Mouse (Mus musculus): ENCODE results near the gene Upf3a.
"Not testable (repeated sequence)": the region's sequence is repeated elsewhere in the genome, so short reads cannot be mapped to it uniquely, and the experiment has no call there.

Gene Upf3a

DNA sequence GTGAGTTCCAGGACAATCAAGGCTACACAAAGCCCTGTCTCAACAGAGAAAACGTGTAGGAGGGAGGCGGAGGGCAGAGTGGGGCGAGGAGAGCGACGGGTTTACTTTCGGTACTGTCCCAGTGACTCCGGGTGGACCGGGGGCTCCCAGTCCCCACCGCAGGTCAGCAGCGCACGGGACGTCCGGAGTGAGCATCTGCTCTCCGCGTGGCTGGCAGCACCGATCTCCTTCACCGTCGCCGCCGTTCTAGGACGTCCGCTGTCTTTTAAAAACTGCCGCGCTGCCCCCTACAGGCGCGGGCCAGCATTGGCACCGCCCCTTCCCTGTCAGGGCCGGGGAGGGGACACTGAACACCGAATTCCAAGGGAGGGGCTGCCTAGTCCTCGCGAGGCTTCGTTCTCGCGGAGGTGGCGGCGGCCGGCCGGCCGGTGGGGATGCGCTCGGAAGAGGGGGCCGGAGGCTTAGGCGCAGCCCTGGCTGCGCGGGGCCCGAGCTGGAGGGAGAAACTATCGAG lies at the start of gene Upf3a:
Gene Upf3a (plus strand): TSS at position 366 of the 514 bp plus-strand sequence.
- DNase-seq (ENCODE audit: inconsistent ontology term): peak; percentile 98

DNA sequence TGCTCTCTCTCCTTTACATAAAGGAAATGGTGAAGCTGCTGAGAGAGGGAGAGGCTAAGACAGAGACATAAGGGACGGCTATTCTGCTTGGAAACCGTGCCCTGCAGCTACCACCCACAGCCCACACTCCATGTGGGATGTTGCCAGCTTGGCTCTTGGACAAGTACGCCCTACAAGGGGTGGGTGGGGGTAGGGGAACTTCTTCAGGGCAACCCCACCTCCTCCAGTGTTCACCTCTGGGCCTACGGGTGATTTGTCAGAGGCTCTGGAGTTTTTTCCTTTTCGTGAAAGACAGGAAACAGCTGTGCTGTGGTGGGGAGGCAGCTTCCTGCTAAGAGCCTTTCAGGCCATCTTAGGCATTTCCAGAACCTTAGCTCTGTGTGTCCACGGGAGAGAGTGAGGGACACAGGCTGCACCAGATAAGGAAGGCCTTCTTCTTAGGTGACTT lies 45.1 kb upstream of the Upf3a start:
- no peak for DNase-seq (ENCODE audit: inconsistent ontology term)

DNA sequence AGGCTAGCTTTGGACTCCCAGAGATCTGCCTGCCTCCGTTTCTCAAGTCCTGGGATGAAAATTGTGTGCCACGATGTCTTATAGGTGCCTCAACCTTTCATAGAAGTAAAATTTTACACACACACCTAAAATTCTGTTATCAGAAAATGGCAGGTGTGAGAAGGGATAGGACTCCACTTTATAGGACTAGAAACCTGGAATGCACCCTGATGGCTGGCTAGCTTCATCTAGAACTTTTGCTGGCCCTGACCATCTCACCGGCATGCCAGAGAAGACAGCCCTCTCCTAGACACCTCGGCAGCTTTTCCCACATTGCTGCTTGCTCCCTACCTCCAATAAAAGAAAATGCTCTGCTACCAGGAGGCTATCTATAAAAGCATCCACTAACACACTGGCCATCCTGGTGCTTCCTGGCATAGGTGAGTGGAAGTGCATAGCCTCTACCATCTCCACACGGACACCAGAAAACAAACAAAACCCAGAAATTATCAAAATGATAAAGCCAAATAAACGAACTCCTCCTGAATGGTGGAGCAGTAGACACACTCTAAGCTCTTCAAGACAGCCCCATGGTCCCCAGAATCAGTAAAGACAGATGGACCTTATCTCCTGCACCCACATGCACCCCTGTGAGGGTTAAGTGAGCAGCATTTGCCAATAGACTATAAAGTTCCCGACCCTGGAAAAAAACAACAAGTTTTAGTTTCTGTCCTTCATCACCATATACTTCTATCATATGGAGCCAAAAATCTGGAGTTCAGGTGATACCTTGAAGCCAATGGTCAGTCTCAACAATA lies 44.4 kb upstream of the Upf3a start:
- DNase-seq (ENCODE audit: inconsistent ontology term): no peak

DNA sequence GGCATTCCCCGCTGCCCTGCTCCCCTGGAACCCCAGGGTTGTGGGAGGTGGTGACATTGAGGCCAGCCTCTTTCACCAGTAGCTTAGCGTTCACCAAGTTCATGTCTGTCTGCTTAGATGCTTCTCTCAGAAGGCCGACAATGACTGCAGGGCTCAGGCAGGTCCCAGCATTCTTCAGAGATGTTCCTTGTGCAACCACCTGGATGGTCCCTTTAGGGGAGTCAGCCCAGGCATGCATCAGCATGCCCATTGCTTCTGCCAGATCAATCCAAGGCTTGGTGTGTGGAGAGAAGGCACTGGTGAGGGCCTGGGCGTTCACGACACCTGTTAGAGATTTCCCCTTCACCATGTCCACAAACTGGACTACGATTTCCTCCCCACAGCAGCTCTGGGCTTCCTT lies 39.2 kb upstream of the Upf3a start:
- DNase-seq (ENCODE audit: inconsistent ontology term): not testable (repeated sequence)

DNA sequence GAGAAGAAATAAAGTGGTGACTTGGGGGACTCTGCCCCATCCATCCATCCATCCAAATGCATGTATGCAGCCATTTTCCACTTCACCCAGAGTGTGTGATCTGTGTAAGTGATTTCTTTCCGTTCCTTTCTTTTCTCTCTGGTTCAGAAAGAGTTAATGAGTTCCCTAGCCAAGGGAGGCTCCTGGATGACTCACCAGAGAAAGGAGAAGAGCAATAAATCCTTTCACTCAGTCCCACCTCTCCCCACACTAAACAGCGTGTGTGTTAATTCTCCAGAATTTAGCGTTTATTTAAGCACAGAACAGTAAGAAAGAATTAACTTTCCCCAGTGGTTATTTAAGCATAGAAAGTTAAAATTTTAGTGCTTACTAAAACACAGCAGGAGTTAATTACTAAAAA lies 37.8 kb upstream of the Upf3a start:
- no peak for DNase-seq (ENCODE audit: inconsistent ontology term)

DNA sequence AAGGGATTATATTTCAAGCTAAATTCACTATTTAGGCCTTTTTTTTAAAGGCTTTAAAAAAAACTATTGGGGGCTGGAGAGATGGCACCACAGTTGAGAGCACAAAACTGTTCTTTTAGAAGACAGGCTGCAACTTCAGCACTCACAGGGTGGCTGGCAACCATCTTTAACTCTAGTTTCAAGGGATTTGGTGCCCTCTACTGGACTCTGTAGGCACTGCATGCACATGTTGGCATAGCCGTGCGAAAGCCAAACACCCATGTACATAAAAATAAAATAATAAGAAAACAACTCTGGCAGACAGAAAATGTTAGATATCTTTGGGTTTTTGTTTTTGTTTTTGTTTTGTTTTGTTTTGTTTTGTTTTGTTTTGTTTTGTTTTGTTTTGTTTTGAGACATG lies 31.7 kb upstream of the Upf3a start:
- DNase-seq (ENCODE audit: inconsistent ontology term): peak; percentile 36

DNA sequence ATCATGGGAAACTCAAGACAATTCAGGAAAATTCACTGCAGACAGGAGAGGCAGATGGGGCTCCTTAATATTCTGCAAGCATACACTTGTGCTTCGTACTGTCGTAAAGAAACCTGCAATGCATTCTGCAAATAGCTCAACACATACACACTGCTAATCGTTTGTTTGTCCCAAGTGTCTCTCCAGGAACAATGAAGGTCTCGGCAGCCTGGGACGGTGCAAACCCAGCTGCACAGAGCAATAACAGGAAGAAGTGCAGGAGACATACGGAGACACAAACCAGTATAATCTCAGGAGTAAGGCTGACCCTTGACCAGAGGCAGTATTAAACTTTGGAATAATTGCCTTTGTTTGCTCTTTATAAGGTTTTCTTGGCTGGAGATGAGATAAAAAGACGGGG lies 28.9 kb upstream of the Upf3a start:
- no peak for DNase-seq (ENCODE audit: inconsistent ontology term)

DNA sequence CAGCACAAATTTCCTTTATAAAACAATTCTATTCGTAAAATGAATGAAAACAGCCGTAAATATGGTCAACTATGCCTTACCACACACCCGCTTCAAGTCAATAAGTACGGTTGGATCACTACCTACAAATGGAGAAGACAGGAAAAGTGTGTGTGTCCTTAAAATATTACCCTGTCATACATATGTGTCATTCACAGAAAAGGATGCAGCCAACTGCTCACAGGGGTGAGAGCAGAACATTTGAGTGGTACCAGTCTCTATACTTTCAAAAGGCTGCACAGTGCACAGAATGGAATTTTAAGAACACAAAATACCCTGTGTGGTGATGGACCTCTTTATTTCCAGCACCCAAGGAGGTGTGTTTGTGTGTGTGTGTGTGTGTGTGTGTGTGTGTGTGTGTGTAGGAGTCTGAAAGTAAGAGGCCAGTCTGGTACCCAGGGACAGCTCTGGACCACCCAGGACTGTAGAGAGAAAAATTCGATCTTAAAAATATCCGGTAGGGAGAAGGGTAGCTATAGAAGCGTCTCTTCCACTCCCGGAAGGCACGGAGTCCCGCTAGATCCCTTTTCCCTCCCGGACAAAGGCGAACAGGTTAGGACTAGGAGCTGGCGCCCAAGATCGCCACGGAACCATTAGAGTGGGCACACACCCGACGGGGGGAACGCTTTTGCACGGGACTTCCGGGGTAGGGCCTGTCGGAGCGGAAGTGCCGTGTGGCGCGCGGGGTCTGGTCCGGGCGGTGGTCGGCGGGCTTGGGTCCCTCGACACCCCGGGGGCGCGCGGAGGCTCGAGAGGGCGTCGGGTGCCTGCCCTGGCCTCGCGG lies 28.2 kb upstream of the Upf3a start, which contains the start of gene Cdc16:
Gene Cdc16 (plus strand): TSS at position 695 of the 823 bp plus-strand sequence.
- peak; percentile 91 for DNase-seq (ENCODE audit: inconsistent ontology term)

DNA sequence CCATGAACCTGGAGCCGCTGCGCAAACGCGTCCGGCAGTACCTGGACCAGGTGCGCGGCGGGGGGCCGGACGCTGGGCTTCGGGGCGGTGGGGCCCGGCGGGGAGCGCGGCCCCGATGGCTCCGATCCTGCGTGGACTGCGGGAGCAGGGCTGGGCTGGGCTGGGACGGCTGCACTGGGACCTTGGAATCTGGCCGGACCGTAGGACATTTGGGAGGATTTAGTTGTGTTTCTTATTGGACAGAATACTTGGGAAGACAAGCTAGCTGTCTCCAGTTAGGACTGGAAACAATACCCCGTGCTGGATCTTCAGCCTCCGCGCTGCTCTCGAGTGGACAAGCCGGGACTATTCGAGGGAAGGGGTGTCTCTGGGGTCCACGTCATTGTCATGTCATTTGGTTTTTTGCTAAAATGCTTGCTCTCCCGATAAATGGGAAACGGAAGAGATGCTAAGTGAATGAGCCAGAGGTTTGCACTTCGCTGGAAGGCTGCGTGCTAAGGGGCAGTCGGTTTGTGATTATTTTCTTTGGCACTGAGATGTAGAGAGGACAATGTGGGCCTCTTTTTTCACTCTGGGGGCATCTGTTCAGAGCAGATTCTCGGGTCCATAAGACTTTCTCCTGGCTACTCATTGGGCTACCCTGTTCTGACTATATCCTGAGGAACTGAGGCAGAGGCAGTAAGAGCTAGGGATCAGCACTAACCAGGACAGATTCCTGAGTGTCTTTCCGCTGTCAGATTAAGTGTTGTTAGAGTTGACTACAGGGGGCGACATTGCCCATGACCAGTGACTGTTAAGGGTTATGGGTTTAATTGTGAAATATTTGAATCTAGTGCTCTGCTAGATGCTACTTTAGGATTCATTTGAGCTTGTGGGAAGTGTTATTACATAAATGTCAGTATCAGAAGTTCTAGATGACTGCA lies 27.3 kb upstream of the Upf3a start:
- peak; percentile 68 for DNase-seq (ENCODE audit: inconsistent ontology term)

DNA sequence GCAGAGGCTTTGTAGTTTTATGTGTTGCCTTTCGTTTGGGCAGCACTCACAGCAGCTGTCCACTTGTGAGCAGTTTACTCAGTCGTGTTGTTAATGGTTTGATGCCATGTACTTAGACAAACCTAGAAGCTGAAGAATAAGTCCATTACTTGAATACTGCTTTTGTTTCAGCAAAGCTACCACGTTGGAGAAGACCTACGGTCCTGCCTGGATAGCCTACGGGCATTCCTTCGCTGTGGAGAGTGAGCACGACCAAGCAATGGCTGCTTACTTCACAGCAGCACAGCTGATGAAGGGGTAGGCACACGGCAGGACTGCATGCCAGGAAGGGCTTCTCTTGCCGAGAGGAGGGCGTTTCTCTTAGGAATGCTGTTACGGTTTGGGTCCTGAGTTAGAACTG lies 16.2 kb upstream of the Upf3a start:
- DNase-seq (ENCODE audit: inconsistent ontology term): no peak

DNA sequence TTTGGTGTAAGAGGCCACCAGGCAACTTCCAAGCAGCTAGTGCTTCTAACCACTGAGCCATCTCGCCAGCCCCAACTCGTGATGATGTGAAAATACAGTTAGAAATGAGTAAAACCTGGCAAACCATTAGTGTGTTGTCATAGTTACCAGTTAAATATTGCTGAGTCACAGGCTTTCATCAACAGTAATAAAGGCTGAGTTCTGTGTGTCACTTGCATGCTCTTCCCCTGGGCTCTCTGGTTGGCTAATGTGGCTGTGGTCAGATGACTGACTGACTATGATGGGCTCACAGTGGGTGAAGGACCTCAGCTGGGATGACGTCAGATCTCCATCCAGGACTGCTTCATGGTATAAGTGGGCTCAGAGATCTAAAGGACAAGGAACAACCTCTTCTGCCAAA lies 4.9 kb upstream of the Upf3a start:
- peak; percentile 11 for DNase-seq (ENCODE audit: inconsistent ontology term)

DNA sequence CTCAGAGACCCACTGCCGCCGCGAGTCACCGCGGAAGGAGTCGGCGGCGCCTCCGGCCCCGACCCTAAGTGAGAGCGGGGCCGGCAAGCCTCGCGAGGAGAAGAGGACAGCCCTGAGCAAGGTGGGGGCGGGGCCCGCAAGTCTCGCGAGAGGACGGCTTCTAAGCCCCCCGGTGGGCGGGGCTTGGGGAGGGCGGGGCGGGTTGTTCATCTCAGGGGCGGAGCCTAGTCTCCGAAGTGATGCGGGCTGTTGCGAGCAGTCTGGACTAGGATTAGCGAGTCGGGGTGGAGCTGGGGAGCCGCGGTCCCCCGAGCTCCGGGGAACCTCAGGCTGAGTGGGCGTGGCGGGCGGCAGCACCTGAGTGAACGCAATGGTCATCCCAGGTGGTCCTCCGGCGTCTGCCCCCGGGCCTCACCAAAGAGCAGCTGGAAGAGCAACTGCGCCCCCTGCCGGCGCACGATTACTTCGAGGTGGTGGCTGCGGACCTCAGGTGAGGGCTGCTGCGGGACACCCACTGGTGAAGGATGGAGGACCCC lies 417 bp downstream of the Upf3a start:
- peak; percentile 99 for DNase-seq (ENCODE audit: inconsistent ontology term)

DNA sequence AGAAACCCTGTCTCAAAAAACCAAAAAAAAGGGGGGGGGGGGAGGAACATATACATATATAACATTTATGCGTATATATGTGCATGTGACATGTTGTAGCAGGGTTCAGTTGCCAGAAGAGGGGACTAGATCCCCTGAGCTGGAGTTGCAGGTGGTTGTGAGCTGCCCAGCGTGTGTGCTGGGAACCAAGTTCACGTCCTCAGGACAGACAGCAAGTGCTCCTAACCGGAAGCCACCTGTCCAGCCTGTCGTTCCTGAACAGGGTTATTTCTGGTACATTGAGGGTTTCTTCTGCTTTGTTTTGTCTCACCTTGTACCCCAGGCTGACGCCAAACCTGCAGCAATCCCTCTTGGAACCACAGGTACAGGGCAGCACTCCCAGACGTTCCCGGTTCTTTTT lies 4.2 kb downstream of the Upf3a start:
- no peak for DNase-seq (ENCODE audit: inconsistent ontology term)

DNA sequence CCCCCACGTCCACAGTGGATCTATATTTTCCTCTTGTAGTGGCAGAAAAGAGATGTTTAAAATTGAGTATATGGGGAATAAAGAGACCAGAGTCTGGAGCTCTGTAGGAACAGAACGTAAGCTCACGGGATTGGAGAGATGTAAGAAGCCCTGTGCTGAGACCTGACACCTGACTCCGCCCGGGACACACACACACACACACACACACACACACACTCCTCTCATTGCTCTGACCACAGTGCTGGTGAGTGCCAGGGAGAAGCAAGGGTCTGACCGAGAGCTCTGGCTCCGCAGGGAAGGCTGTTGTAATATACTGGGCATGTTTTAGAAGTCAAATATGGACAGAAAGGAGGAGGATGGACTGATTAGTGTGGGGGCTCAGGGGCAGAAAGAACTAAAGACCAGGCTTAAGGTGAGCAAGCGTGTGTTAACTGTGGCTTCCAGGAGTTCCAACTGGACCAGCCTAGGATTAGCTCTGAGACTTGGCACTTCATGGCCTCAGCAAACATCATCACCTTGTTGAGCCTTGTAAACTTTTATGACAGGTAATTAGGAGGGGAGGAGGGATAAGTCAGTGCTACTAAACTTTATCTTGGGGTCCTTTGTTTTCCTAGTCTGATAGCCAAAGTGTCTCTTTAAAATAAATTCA lies 7.8 kb downstream of the Upf3a start:
- DNase-seq (ENCODE audit: inconsistent ontology term): no peak

DNA sequence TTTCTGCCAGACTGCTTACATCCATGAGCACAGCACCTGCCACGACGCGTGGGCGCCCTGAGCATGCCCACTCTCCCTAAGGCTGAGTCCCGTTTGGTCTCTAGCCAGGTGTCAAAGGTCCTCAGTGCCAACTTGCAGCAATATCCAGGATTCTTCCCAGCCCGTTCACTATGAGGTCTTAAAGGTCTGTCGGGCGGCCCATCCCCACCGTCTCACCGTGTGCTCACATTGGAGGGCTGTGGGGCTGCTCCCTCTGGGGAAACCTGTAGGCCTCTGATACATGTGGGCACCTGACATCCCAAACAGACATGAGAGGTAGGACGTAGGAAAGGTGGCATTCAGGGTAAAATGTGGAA lies 8.3 kb downstream of the Upf3a start:
- no peak for DNase-seq (ENCODE audit: inconsistent ontology term)

DNA sequence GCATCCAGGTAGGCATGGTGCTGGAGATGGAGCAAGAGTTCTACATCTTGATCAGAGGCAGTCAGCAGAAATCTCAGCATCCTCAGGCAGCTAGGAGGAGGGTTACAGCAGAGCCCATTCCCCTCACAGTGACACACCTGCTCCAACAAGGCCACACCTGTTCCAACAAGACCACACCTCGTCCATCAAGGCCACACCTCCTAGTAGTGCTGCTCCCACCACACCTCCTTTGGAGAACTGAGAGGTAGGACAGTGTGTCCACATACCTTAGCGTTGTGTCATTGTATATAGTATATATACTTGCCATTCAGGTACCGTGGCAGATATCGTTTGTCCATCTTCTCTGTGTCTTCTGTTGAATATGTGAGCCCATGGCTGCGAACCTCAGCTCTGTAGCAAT lies 12.3 kb downstream of the Upf3a start:
- no peak for DNase-seq (ENCODE audit: inconsistent ontology term)

DNA sequence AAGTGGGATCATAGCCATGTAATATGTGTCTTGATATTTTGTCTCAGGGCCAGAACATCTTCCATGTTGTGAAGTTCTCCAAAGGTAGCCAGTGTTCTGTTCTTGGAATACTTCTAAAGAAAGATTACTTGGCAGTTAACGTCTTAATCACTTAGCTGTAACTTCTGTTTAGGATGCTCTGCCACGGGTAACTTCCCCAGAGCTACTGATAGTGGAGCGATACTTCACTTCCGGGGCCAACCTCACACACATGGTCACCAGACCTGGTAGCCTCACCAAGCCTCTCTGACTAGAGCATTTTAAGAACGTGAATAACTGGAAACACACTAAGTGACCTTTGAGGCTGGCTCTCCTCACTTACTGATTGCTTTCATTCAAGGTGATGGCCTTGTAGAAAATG lies 14.2 kb downstream of the Upf3a start:
- no peak for DNase-seq (ENCODE audit: inconsistent ontology term)

DNA sequence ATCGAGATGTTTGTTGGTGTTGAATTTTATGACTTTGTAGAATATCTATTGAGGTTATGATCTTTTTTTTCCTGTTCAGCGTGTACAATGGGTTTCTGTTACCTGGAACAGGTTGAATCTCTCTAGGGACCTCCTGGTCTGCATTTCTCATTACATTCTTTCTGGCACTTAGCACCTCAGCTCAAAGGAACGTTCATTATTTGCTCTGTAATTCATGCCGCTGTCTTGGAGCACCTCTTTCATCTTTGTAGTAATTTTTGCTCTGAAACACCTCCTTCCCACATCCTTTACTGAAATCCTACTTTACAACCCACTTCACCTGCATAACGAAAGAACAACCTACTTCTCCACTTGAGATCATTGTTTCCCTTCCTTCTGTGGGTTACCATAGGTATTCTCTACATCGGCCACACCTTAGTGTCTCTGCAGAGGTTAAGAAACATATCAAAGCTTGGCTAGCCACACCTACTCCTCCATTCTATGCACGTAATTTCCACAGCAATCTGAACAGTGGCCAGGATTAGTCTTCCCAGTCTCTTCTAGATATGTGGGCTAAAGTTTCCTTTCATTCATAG lies 43.3 kb downstream of the Upf3a start:
- DNase-seq (ENCODE audit: inconsistent ontology term): no peak

DNA sequence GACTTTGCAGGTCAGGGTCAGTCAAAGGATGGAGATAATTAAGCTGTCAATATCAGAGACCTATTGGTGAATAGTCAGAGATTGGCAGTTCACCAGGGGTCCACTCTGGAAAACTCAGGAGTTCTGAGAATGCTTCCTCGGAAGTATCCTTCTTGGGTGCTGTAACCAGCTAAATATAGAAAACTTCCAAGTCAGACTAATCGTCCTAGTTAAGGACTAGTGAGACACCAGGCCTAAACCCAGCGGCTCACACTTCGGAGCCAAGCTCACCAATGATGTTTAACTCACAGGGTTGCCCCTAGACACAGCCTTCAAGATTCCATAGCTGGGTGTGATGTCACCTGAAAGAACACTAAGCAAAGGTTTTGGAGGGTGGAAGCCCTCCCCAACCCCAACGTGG lies 52.9 kb downstream of the Upf3a start, which contains the start of gene AF366264:
Gene AF366264 (minus strand): TSS at position 101 of the 400 bp plus-strand sequence.
- not testable (repeated sequence) for DNase-seq (ENCODE audit: inconsistent ontology term)

DNA sequence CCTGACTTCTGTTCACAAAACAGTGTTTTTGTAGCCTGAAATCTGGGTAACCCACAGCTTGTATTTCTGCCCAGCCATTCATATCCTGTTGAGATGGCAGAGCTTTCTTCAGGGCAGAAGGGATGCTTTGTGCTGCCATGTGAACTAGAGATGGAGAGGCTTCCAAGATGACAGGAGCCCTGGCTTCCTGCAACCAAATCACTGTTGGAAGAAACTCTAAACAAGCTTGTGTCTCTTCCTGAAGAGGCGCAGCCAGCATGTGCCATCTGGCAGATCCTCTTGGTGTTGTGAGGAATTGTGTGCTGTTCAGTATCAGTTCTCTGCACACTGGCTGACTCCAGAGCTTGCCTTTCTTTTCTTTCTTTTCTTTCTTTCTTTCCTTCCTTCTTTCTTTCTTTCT lies 57.9 kb downstream of the Upf3a start:
- not testable (repeated sequence) for DNase-seq (ENCODE audit: inconsistent ontology term)
